Mouse (Mus musculus): ENCODE results near the gene Usp34. TPM values are rescaled to one million over a fixed set of nuclear protein-coding genes. Genes with fewer than 3 reads are reported as not detected.

Usp34 gene
- polyA plus RNA-seq (2021; fragmentation: Nextera tagmentation), result 13.0 and 14.8 TPM in 2 replicates
- long read RNA-seq, experiment 1, partial matches to known transcripts, result 46 of 53 reads
- long read RNA-seq, experiment 1, other reads (novel, unspliced or antisense), result 6 of 53 reads
- long read RNA-seq, experiment 2, partial matches to known transcripts, result 40 of 53 reads
- long read RNA-seq, experiment 2, other reads (novel, unspliced or antisense), result 13 of 53 reads

DNA sequence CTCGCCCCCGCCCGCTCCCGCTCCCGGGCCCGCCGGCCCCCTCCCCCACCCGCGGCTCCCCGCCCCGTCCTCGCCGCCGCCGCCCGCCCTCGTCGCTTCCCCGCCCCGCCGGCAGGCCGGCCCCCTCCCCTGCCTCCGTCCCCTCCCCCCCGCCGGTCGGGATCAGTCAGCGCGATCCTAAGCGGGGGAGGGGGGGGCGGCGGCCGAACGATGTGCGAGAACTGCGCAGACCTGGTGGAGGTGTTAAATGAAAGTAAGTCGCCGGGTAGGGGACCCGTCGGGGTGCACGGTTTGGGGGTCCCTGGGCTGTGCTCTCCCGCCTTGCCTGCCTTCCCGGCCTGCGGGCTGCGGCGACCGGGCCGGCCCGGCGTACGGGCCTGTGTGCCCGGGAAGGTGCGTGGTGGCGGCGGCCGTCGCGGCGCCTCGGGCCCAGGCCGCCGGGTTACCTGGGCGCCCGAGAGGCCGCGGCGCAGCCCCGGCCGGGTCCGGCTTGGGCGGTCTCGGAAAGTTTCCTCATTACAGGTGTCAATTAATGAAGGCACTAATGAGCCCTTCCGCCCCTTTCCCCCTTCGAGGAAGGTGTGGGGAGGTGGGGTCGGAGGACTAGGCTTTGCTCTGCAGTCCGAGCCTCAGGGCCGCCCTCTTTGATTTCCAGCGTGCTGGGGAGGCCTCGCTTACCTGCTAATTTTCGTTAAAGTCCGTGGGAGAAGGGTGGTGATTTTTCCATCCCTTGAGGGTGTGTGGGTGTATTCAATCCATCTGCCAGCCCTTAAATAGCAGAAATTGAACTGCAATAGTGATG lies at the start of gene Usp34:
TSS of gene Usp34 (plus strand) at position 132 of the 802 bp plus-strand sequence.

DNA sequence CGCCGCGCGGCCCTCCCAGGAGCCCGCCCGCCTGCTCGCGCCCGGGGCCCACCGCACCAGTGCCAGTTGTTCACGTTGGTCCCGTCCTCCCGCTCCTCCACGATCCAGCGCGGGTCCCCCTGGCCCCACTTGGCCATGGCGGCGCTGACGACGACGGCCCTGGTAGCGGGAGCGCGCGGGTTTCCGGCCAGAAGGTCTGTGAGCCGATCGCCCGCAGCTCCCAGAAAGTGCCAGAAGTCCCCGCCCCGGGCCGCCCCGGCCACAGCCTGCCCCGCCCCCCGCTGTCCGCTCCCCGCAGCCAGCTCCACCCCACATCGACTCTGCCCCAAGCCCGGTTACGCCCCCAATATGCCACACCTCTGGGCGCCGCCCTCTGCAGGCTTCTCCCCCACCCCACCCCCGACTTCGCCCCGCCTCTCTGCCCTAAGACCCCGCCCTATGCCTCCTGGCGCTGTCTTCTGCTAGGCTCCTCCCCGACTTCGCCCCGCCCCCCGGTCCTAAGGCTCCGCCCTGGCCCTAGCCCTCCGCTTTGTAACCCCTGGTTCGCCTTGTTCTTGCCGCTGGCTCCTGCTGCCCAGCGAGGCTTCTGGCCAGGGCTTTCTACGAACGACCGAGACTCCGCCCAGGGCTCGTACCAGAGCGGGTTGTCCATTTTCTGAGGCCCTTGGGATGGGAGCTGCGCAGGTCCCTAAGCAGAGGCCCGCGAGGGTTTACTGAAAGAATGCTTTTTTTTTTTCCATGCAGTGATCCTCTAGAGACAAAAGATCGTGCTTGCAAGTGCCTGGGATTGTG lies 191.2 kb downstream of the Usp34 start, which contains the start of gene Ahsa2:
TSS of gene Ahsa2 (minus strand) at position 313 of the 792 bp plus-strand sequence.

DNA sequence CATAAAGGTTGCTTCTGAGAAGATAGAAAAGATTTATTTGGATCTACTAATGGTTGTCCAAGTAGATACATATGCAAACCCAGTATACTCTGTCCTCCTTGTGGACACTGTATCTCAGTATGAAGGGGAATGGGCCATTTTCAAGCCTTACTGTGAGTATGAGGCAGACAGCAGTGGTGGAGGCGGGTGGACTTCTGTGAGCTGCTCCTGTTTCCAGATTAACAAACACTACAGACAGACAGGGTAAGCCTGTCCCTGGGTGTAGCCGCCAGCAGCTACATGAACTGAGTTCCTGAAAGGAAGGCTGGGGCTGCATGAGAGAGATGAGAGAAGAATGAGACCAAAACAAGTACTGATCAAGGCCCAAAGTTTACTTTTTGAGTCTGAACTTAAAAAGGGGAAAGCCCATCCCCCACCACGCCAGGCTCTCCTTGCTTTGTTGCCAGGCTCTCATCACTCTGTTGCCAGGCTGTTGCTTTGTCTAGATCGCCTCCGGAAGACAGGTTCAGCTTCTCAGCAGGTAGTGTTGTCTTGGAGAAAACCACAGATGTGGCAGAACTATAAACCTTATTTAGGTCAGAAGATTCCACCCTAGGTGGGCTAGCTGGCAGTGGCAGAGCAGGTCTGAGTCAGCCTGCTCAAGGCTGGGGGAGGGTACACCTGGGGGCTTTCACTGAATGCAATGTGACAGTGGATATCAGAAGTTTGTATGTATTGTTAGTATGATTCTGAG lies 213.9 kb downstream of the Usp34 start, which contains the start of gene 1700093K21Rik:
TSS of gene 1700093K21Rik (minus strand) at position 683 of the 733 bp plus-strand sequence.

Small RNA genes within 50 kb of the gene (microRNA-seq; reads per million reads assigned to microRNA genes)
- not detected for gene Gm47279

Other genes with a start within 250 kb of the Usp34 start
- 5.9 and 9.3 TPM in 2 replicates for gene Xpo1, start 50.9 kb upstream of the Usp34 start, polyA plus RNA-seq (2021; fragmentation: Nextera tagmentation)
- 12.2 and 13.2 TPM in 2 replicates for gene Ahsa2, start 191.1 kb downstream of the Usp34 start, polyA plus RNA-seq (2021; fragmentation: Nextera tagmentation)
- not detected in 2 replicates for gene 1700093K21Rik, start 214.3 kb downstream of the Usp34 start, polyA plus RNA-seq (2021; fragmentation: Nextera tagmentation)